Mouse (Mus musculus) megakaryocyte-erythroid progenitor cell, adult 5-6 weeks (primary cell): ENCODE measurements at regions not wholly inside any gene's neighbourhood (a gene's known extent, or its start where the extent isn't known, plus 50 kb on each side); places are given as distances from the start of the nearest gene placed in this dataset.

Experiments used
- ATAC-seq: replicated peaks from 2 replicates; pipeline ENCODE4 v1.8.0; 2016; ENCODE audit warnings: mild to moderate bottlenecking, inconsistent platforms; ENCODE audit not compliant: severe bottlenecking, poor library complexity, low FRiP score, low TSS enrichment

GRCm38 (mm10) chr14:105793010-105793702 lies 103.5 kb downstream of the Spry2 start:
- ATAC-seq: no peak

DNA sequence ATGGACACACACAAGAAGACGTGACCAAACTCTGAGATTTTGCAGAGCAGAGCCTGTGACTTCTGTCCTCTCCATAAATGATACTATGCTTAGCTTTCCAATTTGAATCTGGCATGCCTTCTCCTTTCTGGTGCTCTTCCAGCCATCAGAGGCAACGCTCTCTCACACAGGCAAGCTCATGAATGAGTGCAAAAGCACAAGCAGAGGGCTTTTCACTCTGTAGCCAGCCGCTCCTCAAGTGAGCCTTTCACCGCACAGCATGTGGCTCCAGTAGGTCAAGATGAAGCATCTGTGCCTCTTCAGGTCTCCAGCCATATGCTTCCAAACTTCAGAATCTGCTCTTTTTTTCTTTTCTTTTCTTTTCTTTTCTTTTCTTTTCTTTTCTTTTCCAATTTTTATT lies 106.2 kb downstream of the Spry2 start:
- ATAC-seq: no peak

GRCm38 (mm10) chr14:105783428-105783827 lies 113.2 kb downstream of the Spry2 start:
- no peak for ATAC-seq

DNA sequence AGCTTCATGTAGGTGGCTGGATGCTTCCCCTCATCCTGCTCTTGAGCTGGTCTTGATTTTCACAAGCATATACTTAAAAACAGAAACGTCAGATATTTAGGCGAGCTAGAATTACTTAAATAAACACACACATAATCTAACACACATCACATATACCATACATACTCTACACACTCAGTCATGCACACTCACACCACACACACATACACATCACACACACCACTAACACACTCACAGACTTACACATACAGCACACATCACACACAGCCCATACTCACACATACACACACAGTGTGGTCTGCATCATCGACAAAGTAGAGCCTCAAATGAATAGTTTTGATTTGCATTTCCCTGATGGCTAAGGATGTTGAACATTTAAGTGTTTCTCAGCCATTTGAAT lies 116.9 kb downstream of the Spry2 start:
- no peak for ATAC-seq

DNA sequence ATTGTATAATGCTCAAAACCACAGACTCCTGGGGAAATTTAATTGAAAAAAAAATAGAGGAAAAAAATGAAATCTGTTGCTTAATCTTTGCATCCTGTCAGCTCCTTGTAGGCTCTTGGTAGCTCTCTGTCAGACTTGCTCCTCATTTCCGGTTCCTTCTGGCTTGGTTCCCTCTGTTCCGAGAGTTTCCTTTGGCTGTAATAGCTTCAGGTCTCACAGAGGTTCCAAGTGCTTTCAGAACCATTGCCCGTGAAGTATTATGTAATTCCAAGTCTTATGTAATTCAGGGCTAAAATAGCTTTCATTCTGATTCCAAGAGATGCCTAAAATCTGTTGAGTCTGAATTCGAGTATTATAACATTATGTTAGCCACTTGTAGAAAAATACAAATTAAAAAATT lies 117.3 kb downstream of the Spry2 start:
- ATAC-seq: no peak

GRCm38 (mm10) chr14:105773674-105774073 lies 122.9 kb downstream of the Spry2 start:
- no peak for ATAC-seq

GRCm38 (mm10) chr14:105767100-105767499 lies 129.5 kb downstream of the Spry2 start:
- no peak for ATAC-seq

- no peak for ATAC-seq
Observed at GRCm38 (mm10) chr14:105752509-105753375, 143.9 kb downstream of the Spry2 start.

GRCm38 (mm10) chr14:105751762-105752161 lies 144.9 kb downstream of the Spry2 start:
- no peak for ATAC-seq

DNA sequence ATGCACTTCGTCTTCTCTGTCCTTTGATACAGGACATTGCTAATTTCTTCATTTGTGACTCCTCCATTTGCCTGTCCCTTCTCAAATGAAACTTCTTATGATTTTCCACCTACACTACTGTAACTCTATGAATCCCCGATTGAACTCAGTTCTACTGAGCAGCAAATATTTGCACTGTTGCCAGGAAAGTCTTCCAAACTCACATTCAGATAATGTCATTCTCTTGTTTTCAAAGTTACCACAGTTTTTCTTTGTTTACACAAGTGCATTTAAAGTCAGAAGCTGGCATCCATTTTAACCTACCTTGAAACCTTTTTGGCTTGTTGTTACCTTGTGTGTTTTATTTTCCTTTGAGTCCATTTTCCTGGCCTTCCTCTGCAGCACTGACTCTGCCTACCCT lies 152.0 kb downstream of the Spry2 start:
- no peak for ATAC-seq

DNA sequence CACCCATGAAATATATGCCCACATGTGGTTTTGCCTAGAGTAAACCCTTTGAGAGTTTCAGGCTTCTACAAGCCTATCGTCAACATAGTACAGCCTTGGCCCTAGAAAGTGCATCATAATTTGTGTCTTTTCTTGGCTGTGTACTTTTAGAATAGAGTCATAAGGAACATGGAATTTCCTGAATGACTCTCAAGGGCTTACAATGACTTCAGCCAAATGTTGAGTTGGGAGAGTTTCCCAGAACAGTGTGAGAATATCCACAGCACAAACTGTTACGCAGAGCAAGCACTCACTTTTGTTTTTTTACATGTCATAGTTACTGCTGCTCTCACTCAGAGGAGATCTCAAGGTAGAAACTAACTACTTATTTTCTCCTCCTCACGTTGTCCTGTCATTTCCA lies 152.5 kb downstream of the Spry2 start:
- ATAC-seq: no peak

- no peak for ATAC-seq
Observed at GRCm38 (mm10) chr14:105740889-105741288, 155.7 kb downstream of the Spry2 start.

GRCm38 (mm10) chr14:105738568-105738967 lies 158.1 kb downstream of the Spry2 start:
- no peak for ATAC-seq

GRCm38 (mm10) chr14:105736352-105736751 lies 160.3 kb downstream of the Spry2 start:
- no peak for ATAC-seq

DNA sequence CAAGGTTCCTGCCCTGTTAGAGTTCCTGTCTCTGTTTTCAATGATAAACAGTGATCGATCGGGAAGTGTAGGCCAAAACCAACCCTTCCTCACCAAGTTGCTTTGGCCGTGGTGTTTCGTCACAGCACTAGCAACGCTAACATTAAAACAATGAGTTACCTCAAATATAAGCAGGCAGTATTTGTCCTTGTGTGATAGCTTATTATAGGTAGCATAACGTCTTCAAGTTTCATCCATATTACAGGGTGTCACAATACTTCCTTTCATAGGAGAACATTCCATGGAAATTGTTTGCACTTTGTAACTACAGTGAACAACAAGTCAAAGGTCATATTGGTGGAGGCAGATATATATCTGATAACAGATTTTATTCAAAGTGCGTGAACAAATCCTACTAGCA lies 162.3 kb downstream of the Spry2 start:
- no peak for ATAC-seq

DNA sequence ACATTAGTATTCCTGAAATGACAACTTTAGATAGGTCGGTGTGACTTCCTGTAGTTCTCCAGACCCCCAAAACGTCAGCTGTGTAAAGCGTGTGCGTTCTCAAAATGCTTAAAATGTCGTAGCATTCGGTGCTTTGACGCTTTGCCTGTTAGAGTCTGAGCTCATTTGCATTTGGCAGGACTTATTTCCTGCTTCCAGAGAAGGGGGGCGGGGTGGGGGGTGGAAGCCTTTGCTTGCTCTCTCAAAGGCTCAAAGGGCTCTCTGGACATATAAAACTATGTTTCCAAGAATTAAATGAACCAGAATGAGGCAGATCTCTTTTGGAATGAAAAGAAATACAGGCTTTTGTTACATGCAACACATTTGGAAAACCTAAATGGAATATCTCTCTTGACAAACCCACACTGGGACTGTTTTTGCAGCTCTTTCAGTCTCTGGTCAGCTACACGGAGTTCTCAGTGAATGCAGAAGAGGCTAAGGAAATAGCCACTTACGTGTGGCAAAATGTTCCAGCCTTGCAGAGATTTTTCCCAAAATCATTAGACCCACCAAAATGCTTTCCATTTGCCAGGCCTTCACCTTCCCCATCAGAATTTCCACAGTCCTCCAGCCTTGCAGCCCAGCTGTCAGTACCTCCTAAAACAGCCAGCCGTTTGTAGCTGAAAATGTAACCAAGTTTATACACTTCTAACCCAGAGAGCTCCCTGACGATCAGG lies 163.4 kb downstream of the Spry2 start:
- peak; percentile 48; the same call in 1 of the 2 replicates for ATAC-seq

- ATAC-seq: peak; percentile 87
Observed at GRCm38 (mm10) chr14:105732221-105733012, 164.2 kb downstream of the Spry2 start.

- peak; percentile 79 for ATAC-seq
Observed at GRCm38 (mm10) chr14:105730786-105731185, 165.8 kb downstream of the Spry2 start.

DNA sequence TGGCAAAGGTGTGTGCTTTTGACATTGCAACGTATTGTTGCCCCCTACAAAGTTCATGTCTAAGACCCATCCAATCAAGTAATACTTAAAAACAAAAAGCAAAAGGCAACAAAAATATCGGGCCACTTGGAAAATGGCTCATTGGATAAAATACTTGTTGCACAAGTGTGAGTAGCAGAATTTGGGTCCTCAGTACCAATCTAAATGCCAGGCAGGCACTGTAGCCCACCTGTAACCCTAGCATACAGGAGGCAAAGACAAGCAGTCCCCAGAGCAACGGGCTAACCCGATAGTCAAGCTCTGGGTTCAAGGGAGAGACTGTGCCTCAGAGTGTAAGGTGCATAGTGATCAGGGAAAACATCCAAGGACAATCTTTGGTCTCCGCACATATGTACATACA lies 167.8 kb downstream of the Spry2 start:
- ATAC-seq: no peak

- ATAC-seq: no peak
Observed at GRCm38 (mm10) chr14:105725741-105726140, 170.9 kb downstream of the Spry2 start.
